Mouse (Mus musculus) spleen, postnatal 36 days (tissue): ENCODE measurements around the gene Mbnl2.

Experiments used
- DNase-seq, 2 experiments: peaks; one replicate each; pipeline ENCODE4 v3.0.0; 2022; ENCODE audit warnings: low spot score in 2 of 2, mixed read lengths in 1 of 2

Gene Mbnl2

GRCm38 (mm10) chr14:120324883-120325480 lies 49.5 kb downstream of the Mbnl2 start:
- no peak for DNase-seq

- DNase-seq, result peak; percentile 61 to 66
Observed at GRCm38 (mm10) chr14:120325673-120326072, 50.2 kb downstream of the Mbnl2 start.

- no peak for DNase-seq
Observed at GRCm38 (mm10) chr14:120330454-120330853, 55.0 kb downstream of the Mbnl2 start.

GRCm38 (mm10) chr14:120330881-120331514 lies 55.5 kb downstream of the Mbnl2 start:
- no peak for DNase-seq

DNA sequence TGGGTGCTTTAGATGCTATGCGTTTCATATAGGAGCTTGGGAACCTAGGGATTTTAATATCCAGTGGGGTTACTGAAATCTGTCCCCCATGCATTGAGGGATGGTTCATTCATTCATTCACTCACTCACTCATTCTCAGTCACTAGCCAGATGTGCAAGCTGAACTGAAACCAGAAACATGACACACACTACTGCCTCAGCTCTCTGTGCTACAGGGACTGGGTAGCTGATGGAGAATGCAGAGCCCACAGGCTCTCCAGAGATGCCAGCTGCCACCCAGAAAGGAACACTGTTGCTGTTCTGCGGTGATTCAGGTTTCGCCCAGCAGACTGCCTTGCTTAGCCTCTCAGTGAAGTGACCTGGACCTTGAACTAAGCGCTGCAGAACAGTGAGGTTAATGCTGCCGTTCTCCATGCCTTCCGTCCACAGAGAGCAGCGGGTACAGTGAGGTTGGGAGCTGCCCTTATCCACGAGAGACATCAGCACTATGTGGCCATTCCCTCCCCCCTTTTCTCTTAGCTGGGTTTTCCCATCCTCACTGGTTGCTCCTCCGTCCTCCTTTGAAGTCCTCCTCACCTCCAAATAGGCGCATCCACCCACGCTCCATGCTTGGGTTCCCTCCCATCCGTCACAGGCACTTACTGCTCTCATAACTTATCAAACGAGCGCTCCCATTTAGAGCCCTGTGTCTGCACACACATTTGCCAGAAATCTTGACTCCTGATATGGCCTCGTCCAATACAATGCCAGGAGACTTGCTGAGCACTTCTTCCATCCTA lies 58.2 kb downstream of the Mbnl2 start:
- DNase-seq, result peak; percentile 27 to 40

- no peak for DNase-seq
Observed at GRCm38 (mm10) chr14:120335366-120335765, 59.9 kb downstream of the Mbnl2 start.

GRCm38 (mm10) chr14:120335871-120336270 lies 60.4 kb downstream of the Mbnl2 start:
- no peak for DNase-seq

GRCm38 (mm10) chr14:120336380-120336779 lies 60.9 kb downstream of the Mbnl2 start:
- no peak for DNase-seq

GRCm38 (mm10) chr14:120336841-120337240 lies 61.4 kb downstream of the Mbnl2 start:
- DNase-seq, result no peak

GRCm38 (mm10) chr14:120337731-120338462 lies 62.4 kb downstream of the Mbnl2 start:
- DNase-seq, result no peak

DNA sequence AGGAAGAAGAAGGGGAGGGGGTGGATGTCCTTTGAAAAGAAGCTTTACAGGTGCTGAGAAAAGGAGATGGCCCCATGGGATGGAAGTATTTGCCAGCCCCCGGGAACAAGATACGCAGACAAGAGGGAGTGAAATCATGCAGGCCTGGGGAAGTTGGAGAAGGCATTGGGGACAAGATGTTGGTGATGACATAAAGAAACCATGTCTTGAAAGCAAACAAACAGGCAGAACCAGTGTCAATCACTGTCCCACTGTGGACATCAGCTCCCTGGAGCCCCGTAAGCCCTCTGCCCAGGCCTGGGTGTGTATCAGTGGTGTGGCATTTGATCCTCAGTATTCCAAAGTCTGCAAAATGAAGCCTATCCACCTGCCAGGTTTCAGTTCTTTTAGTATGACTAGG lies 63.2 kb downstream of the Mbnl2 start:
- no peak for DNase-seq

- no peak for DNase-seq
Observed at GRCm38 (mm10) chr14:120341912-120342311, 66.4 kb downstream of the Mbnl2 start.

DNA sequence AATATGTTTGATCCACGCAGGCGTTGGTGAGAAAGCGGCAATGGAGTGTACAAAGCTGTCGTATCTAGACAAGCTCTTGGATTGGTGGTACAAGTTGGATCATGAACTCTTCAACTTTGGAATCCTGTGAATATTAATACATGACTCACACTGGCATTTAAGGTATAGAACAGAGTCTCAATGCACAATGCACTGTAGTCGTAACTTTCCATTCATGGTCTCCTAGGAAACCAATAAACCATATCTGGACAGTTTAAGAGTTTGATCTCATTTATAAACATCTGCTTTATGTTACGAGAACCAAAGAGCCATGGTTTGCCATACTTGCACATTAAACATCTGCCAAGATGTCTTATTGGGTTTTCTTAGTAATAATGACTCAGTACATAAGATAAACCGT lies 66.9 kb downstream of the Mbnl2 start:
- DNase-seq, result no peak

DNA sequence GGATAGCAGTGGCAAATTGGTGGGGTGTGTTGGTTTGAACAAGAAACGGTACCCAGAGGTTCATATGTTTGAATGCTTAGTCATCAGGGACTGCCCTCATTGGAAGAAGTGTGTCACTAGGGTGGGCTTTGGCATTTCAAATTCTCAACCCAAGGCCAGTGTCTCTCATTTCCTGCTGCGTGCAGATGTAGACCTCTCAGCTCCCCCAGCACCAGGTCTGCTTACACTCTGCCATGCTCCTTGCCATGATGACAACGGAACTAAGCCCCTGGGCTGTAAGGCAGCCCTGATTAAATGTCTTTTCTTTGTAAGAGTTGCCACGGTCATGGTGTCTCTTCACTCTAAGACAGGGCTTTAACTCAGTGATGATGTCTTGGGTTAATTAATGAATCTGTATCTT lies 69.2 kb downstream of the Mbnl2 start:
- DNase-seq, result no peak

DNA sequence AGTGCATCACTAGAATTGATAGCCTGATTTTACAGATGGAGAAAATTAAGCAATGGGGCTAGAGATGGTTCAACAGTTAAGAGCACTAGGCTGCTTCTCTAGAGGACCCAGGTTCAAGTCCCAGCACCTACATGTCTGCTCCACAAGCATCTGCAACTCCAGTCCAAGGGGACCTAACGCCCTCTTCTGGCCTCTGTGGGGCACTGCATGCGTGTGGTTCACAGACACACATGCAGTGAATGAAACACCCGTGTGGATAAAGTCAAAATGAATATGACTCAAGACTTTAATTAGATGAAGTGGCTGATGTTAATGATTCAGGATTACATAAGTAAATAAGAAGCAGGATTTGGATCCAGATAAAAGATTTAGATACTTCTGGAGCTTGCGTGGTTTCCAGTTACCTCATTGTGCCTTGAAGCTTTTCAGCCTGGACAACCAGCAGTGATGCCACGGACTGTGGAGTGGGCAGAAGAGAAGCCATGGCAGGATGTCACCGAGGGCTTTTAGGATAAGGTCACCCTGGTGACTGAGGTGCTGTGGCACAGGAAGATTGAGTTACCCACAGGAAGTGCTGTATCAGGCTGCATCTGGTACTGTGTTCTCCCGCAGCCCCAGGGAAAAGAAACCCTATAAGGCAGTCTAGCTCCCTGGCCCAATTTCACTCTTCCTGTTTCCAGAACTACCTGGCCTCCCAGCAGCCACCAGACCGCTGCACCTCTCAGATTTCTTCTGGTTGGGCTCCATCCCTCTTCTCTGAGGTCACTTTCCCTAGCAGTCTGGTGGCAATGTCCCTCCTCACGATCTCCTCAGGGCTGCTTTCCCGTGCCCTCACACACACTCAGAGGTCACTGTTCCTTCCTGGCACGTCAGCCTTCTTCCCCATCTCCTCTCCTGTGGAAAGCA lies 72.2 kb downstream of the Mbnl2 start:
- DNase-seq, result no peak

DNA sequence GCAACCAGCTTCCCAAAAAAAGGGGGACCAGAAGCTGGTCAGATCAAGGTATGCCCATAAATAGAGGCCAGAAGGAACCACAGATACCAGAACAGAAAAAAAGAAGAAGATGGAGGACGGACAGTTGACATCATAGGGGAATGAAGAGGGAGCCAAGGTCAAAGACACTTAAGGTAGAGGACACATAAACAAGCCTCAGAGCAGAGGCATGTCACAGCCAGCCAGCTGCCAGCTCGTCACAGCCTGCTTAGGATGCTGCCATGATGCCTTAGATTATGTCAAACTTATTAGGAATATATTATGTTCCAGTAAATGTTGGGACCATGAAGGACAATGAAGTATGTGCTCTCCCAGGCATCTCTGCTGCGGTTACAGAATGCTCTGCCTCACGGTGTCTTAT lies 73.9 kb downstream of the Mbnl2 start:
- no peak for DNase-seq

- DNase-seq, result no peak
Observed at GRCm38 (mm10) chr14:120352136-120352843, 76.8 kb downstream of the Mbnl2 start.

GRCm38 (mm10) chr14:120353211-120353610 lies 77.7 kb downstream of the Mbnl2 start:
- no peak for DNase-seq

GRCm38 (mm10) chr14:120354595-120354994 lies 79.1 kb downstream of the Mbnl2 start:
- DNase-seq, result no peak

GRCm38 (mm10) chr14:120355040-120355741 lies 79.7 kb downstream of the Mbnl2 start:
- DNase-seq, result no peak
